Mouse (Mus musculus) hindbrain, embryonic 15.5 days (tissue): ENCODE measurements around the gene Wdr89. TPM values are rescaled to one million over a fixed set of nuclear protein-coding genes. Genes with fewer than 3 reads are reported as not detected.
"Not testable (repeated sequence)": the region's sequence is repeated elsewhere in the genome, so short reads cannot be mapped to it uniquely, and the experiment has no call there.

ENCODE experiments used
- ATAC-seq: fragments of 200-750 bp; cut with Nextera tagmentation; 2 replicates; pipeline ENCODE4 v1.8.0; 2017; ENCODE audit warnings: low read depth, moderate number of reproducible peaks, moderate TSS enrichment; ENCODE audit not compliant: low FRiP score
- H3K27ac ChIP-seq: fragments of 300-500 bp; sonication (generic); replicated peaks from 2 replicates; pipeline ENCODE4 v1.5.1; 2015; ENCODE audit warnings: mild to moderate bottlenecking, inconsistent platforms
- H3K27me3 ChIP-seq: fragments of 300-500 bp; sonication (generic); 2 replicates; pipeline ENCODE4 v1.6.1; 2015; ENCODE audit warnings: control low read depth, inconsistent platforms
- H3K36me3 ChIP-seq: fragments of 300-500 bp; sonication (generic); 2 replicates; pipeline ENCODE4 v1.6.1; 2015; ENCODE audit warnings: control low read depth, inconsistent platforms
- H3K4me1 ChIP-seq: fragments of 300-500 bp; sonication (generic); replicated peaks from 2 replicates; pipeline ENCODE4 v1.6.1; 2015; ENCODE audit warnings: control low read depth, inconsistent platforms
- H3K4me2 ChIP-seq: fragments of 300-500 bp; sonication (generic); 2 replicates; pipeline ENCODE4 v1.6.1; 2015; ENCODE audit warnings: moderate library complexity, mild to moderate bottlenecking, inconsistent platforms
- H3K4me3 ChIP-seq: fragments of 300-500 bp; sonication (generic); 2 replicates; pipeline ENCODE4 v1.5.1; 2015; ENCODE audit warnings: mild to moderate bottlenecking, inconsistent platforms
- H3K9ac ChIP-seq: fragments of 300-500 bp; sonication (generic); 2 replicates; pipeline ENCODE4 v1.6.1; 2015; ENCODE audit warnings: inconsistent platforms
- H3K9me3 ChIP-seq: fragments of 300-500 bp; sonication (generic); 2 replicates; pipeline ENCODE4 v1.6.1; 2016; ENCODE audit warnings: control low read depth, inconsistent platforms
- WGBS: fragments of 180-500 bp; shearing (Covaris S2); methylation state at CpG from one replicate; pipeline ENCODE4 v1.1.7; 2015; 5-methylcytosine and 5-hydroxymethylcytosine counted together
- polyA plus RNA-seq: library from polyadenylated mRNA; unstranded; fragments of >200 nt; fragmentation: Nextera tagmentation; extraction: Ambion mirVana; gene quantifications from 2 replicates; pipeline ENCODE4 v1.2.1, GENCODE M21; 2015

The Wdr89 gene
- 5.5 and 5.7 TPM in 2 replicates for polyA plus RNA-seq

GRCm38 (mm10) chr12:75669258-75670106 lies at the start of gene Wdr89:
Gene Wdr89 (minus strand): TSS chr12:75669537.
- Histone ChIP-seq H3K27ac (peak within 1 kb of the TSS; percentile 87), H3K27me3 (no peaks in the 10 kb centered on the region), H3K4me3 (peak within 1 kb of the TSS; percentile 56), H3K9me3 (no peaks in the 10 kb centered on the region), H3K4me1 (peaks cover 20% of the 10 kb centered on the region), H3K4me2 (peak within 1 kb of the TSS; percentile 82), H3K9ac (peak within 1 kb of the TSS; percentile 69), H3K36me3 (no peaks in the 10 kb centered on the region)
- under 1% methylated on average over 55 of the region's 55 CpGs for WGBS
- ATAC-seq, result peak; percentile 99

- 90% methylated on average over 9 of the region's 9 CpGs for WGBS
- no peak overlapping the region for H3K27ac ChIP-seq
- H3K27me3 ChIP-seq, result no peaks in the 10 kb centered on the region
- no peak overlapping the region for H3K4me3 ChIP-seq
- no peak overlapping the region for H3K4me2 ChIP-seq
- H3K9ac ChIP-seq, result no peak overlapping the region
- no peaks in the 10 kb centered on the region for H3K4me1 ChIP-seq
- no peak for ATAC-seq
- 0 out of 2 replicates have a peak, but pooled peaks cover under 1% of the 10 kb centered on the region for H3K36me3 ChIP-seq
- no peaks in the 10 kb centered on the region for H3K9me3 ChIP-seq
Observed at GRCm38 (mm10) chr12:75713596-75713995, 44.3 kb upstream of the Wdr89 start.

DNA sequence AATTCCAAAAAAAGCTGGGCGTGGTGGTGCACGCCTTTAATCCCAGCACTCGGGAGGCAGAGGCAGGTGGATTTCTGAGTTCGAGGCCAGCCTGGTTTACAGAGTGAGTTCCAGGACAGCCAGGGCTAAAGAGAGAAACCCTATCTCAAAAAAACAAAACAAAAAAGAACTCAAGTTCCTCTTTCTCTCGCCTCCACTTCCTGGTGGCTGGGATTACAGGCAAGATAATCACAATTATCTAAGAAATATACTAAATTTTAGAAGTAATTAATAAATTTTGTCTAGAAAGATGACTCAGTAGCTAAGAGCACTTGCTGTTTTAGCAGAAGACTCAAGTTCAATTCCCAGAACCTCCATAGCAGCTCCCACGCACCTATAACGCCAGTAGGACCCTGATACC lies 43.6 kb upstream of the Wdr89 start:
- not testable (repeated sequence) for H3K9ac ChIP-seq, H3K27ac ChIP-seq
- 88% methylated on average over 7 of the region's 7 CpGs for WGBS

GRCm38 (mm10) chr12:75710596-75711376 lies 41.4 kb upstream of the Wdr89 start:
- Histone ChIP-seq H3K4me3 (no peak overlapping the region), H3K27me3 (no peaks in the 10 kb centered on the region), H3K4me1 (no peaks in the 10 kb centered on the region), H3K9me3 (no peaks in the 10 kb centered on the region), H3K4me2 (no peak overlapping the region), H3K9ac (no peak overlapping the region), H3K36me3 (no peaks in the 10 kb centered on the region), H3K27ac (no peak overlapping the region)
- ATAC-seq, result no peak
- 88% methylated on average over 9 of the region's 9 CpGs for WGBS

More for the DNA sequence above, 43.6 kb upstream of the Wdr89 start:
- not testable (repeated sequence) for ATAC-seq, H3K27me3 ChIP-seq, H3K4me2 ChIP-seq, H3K36me3 ChIP-seq, H3K4me1 ChIP-seq, H3K9me3 ChIP-seq, H3K4me3 ChIP-seq

DNA sequence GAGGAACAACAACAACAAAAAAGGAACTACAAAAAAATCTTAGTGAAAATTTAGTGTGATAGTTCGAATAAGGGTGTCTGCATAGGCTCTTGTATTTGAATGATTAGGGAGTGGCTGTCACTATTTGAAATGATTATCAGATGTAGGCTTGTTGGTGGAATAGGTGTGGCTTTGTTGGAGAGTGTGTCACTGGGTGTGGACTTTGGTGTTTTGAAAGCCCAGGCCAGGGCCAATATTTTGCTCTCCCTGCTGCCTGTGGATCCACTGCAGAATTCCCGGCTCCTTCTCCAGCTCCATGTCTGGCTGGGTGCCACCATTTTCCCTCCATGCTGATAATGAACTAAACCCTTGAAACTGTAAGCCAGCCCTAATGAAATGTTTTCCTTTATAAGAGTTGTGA lies 40.2 kb upstream of the Wdr89 start:
- 88% methylated on average over 2 of the region's 2 CpGs for WGBS
- Histone ChIP-seq H3K4me1 (no peaks in the 10 kb centered on the region), H3K27me3 (no peaks in the 10 kb centered on the region), H3K36me3 (no peaks in the 10 kb centered on the region), H3K4me3 (no peak overlapping the region), H3K9me3 (no peaks in the 10 kb centered on the region), H3K9ac (no peak overlapping the region), H3K4me2 (no peak overlapping the region), H3K27ac (no peak overlapping the region)
- ATAC-seq, result no peak

GRCm38 (mm10) chr12:75706670-75707069 lies 37.3 kb upstream of the Wdr89 start:
- Histone ChIP-seq H3K36me3 (no peaks in the 10 kb centered on the region), H3K4me3 (no peak overlapping the region), H3K4me2 (no peak overlapping the region), H3K9me3 (no peaks in the 10 kb centered on the region), H3K27ac (no peak overlapping the region), H3K4me1 (0 out of 2 replicates have a peak, but pooled peaks cover 1% of the 10 kb centered on the region), H3K27me3 (no peaks in the 10 kb centered on the region), H3K9ac (no peak overlapping the region)
- 79% methylated on average over 7 of the region's 7 CpGs for WGBS
- ATAC-seq, result no peak

- no peaks in the 10 kb centered on the region for H3K27me3 ChIP-seq
- H3K4me2 ChIP-seq, result no peak overlapping the region
- no peak overlapping the region for H3K4me3 ChIP-seq
- no peaks in the 10 kb centered on the region for H3K36me3 ChIP-seq
- no peaks in the 10 kb centered on the region for H3K9me3 ChIP-seq
- 0 out of 2 replicates have a peak, but pooled peaks cover 5% of the 10 kb centered on the region for H3K4me1 ChIP-seq
- 88% methylated on average over 3 of the region's 3 CpGs for WGBS
- no peak for ATAC-seq
- no peak overlapping the region for H3K27ac ChIP-seq
- H3K9ac ChIP-seq, result no peak overlapping the region
Observed at GRCm38 (mm10) chr12:75702739-75703122, 33.4 kb upstream of the Wdr89 start.

DNA sequence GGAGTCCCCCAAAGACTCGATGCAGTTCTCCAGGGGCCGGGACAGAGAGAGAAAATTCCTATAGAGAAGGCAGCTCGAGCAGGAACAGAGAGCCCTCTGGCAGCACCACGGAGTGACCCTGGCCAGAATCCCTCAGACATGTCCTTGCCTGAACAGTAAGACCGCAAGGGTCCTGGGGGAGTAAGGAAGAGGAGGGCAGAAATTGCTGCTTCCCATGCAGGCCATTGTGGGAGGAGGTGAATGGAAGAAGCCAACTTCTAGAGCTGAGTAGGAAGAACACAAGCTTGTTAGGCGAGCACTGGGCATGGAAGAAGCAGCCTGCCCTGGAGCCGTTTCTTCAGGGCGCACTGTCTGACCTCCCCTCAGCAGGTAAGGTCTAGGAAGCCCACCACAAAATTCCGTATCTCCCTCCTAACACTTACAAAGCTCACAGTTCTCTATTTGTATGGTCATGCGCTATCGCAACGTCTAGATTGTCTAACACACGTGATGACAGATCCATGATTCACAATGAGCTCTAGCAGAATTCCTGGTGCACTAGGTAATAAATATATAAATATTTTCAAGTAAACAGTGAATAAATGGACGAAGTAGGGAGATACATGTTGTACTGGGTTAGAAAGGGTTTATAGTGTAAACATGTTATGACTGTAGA lies 32.9 kb upstream of the Wdr89 start:
- Histone ChIP-seq H3K27ac (no peak overlapping the region), H3K36me3 (no peaks in the 10 kb centered on the region), H3K4me3 (0 out of 2 replicates have a peak overlapping the region, but pooled peaks have one; percentile 6), H3K27me3 (no peaks in the 10 kb centered on the region), H3K9me3 (no peaks in the 10 kb centered on the region), H3K9ac (no peak overlapping the region), H3K4me1 (0 out of 2 replicates have a peak, but pooled peaks cover 5% of the 10 kb centered on the region), H3K4me2 (peak overlapping the region; percentile 43)
- ATAC-seq, result no peak
- WGBS, result 70% methylated on average over 14 of the region's 14 CpGs

DNA sequence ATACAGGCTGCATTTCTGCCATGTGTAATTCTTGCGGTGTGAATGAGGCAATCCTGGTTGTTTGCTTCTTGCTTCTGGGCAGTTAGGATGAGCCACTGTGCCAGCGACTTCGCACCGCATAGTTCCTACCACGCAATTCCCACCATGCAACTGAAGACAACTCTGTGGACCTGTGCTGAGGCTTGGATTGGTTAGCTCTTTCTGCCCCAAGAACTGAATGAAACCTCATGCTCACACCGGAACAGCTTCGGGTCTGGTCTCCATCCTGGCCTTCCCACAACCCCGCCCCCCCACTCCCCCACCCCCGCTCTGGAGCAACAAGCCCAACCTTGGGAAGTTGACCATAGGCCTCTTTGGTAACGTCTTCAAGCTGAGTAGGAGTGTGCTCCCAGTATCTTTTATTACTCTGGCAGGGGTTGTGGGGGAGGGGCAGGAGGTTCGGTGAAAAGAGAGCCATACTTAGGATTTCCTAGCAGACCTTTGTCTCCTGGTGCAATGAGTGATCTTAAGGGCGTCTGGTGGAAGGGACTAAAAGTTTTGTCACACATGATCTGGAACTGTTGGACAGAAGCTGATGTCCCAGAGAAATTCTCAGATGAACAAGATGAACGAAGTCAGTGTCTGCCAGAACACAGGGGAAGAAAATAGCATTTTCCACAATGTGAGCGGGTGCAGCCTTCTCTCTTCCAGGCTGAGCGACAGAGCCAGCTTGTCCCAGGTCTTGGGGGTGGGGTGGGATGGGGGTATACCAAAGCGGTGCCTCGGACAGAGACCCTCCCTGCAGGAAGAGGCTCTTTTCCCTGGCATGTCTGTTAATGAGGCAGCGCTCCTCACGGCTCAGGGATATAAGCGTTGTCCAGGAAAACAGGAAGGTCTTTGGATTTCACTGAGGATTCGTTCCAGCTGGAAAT lies 32.1 kb upstream of the Wdr89 start:
- 0 out of 2 replicates have a peak, but pooled peaks cover 5% of the 10 kb centered on the region for H3K4me1 ChIP-seq
- 43% methylated on average over 21 of the region's 21 CpGs for WGBS
- H3K9ac ChIP-seq, result no peak overlapping the region
- ATAC-seq, result no peak
- H3K27ac ChIP-seq, result no peak overlapping the region
- H3K4me3 ChIP-seq, result peak overlapping the region; percentile 6; the same call in 1 of the 2 replicates
- no peaks in the 10 kb centered on the region for H3K36me3 ChIP-seq
- H3K4me2 ChIP-seq, result peak overlapping the region; percentile 43
- no peaks in the 10 kb centered on the region for H3K9me3 ChIP-seq
- H3K27me3 ChIP-seq, result no peaks in the 10 kb centered on the region

- no peak overlapping the region for H3K9ac ChIP-seq
- ATAC-seq, result no peak
- no peak overlapping the region for H3K4me3 ChIP-seq
- H3K4me2 ChIP-seq, result no peak overlapping the region
- no peaks in the 10 kb centered on the region for H3K9me3 ChIP-seq
- no peaks in the 10 kb centered on the region for H3K27me3 ChIP-seq
- 95% methylated on average over 3 of the region's 3 CpGs for WGBS
- no peak overlapping the region for H3K27ac ChIP-seq
- 0 out of 2 replicates have a peak, but pooled peaks cover 5% of the 10 kb centered on the region for H3K4me1 ChIP-seq
- no peaks in the 10 kb centered on the region for H3K36me3 ChIP-seq
Observed at GRCm38 (mm10) chr12:75698692-75699091, 29.4 kb upstream of the Wdr89 start.

DNA sequence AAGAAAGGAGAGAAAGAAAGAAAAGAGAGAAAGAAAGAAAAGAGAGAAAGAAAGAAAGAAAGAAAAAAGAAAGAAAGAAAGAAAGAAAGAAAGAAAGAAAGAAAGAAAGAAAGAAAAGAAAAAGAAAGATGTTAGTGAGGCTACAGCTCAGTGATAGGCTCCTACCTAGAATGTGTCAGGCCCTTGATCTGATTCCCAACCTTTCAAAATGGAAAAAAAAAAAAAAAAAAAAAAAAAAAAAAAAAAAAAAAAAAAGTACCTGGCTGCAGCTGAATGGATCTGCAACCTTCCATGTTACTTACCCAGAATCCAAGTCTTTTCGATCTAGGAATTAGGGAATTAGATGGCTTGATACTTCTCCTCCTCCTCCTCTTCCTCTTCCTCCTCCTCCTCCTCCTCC lies 26.5 kb upstream of the Wdr89 start:
- H3K4me3 ChIP-seq, H3K4me2 ChIP-seq, H3K36me3 ChIP-seq, H3K27me3 ChIP-seq, H3K9me3 ChIP-seq, ATAC-seq, H3K9ac ChIP-seq, H3K27ac ChIP-seq, H3K4me1 ChIP-seq: not testable (repeated sequence)
- WGBS, result 93% methylated on average over 1 of the region's 1 CpGs
